Comparison of ENCODE assay signal across 38 mouse cellular contexts in the genomic region with DNA sequence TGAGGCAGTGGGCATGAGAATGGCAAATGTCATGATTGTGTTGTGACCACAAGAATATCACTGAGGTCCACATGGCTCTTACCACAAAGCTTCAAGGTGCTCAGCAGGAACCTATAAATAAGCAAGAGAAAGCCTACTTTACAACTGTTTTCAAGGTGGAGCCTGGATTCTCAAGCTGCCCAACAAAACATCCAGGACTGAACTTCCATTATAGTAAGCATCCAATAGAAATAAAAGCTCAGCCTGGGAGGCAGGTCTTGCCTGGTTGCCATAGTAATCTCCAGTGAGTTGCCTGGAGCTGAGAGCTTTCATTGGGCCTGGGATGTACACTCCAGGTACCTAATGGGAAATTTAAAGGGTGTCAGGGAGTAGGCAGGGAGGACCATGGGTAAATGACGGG. TPM values are rescaled to one million over a fixed set of nuclear protein-coding genes. Genes with fewer than 3 reads are reported as not detected.
DNase-seq lines count a peak whose midpoint lies in the region; ATAC-seq and TF ChIP-seq lines count a peak whose summit lies in the region.
"Had no signal": no experiment of that assay in that cellular context is flagged by ENCODE, and none has a peak within 500 bp of the region (broad histone marks: within the 10 kb centered on the region; RNA-seq: fewer than 3 reads in every experiment).

TSS of gene Gm36245 (plus strand) at position 301 of the 400 bp plus-strand sequence.

- TF ChIP-seq CTCF in liver, adult 2 months (IDR thresholded peaks at IDR 0.05; ENCODE audit: low read depth, low read length): no peak
- no peak for TF ChIP-seq CTCF in stomach, postnatal 0 days (IDR thresholded peaks at IDR 0.05; ENCODE audit: low read depth)

- no peak within 1 kb of the TSS for H3K9ac ChIP-seq in heart, embryonic 12.5 days
- H3K9ac ChIP-seq in liver, adult 2 months (ENCODE audit: low read depth, low read length): no peak within 1 kb of the TSS
- no peak within 1 kb of the TSS for H3K9ac ChIP-seq in stomach, embryonic 16.5 days (ENCODE audit: low read length)
- no peak within 1 kb of the TSS for H3K9ac ChIP-seq in stomach, postnatal 0 days (ENCODE audit: low read length)
- H3K9ac ChIP-seq: embryonic facial prominence, embryonic 13.5 days; heart, embryonic 13.5 days; hindbrain, embryonic 14.5 days; limb, embryonic 12.5 days; liver, embryonic 12.5 days; liver, postnatal 0 days; neural tube, embryonic 12.5 days; stomach, embryonic 15.5 days had no signal

- H3K79me2 ChIP-seq in liver, adult 2 months (ENCODE audit: control insufficient read depth, insufficient read depth, low read length): no peaks in the 10 kb centered on the region

- H3K4me1 ChIP-seq in heart, embryonic 12.5 days (replicated peaks): no peaks in the 10 kb centered on the region
- peaks cover 6% of the 10 kb centered on the region; the same call in 1 of the 2 replicates for H3K4me1 ChIP-seq in liver, adult 2 months (ENCODE audit: control insufficient read depth, insufficient read depth, low read length)
- peaks cover 3% of the 10 kb centered on the region; the same call in 1 of the 2 replicates for H3K4me1 ChIP-seq in stomach, embryonic 16.5 days (ENCODE audit: control insufficient read depth, insufficient read depth, low read length)
- H3K4me1 ChIP-seq in stomach, postnatal 0 days (replicated peaks; ENCODE audit: control insufficient read depth, insufficient read depth): no peaks in the 10 kb centered on the region
- H3K4me1 ChIP-seq: embryonic facial prominence, embryonic 13.5 days; forebrain, embryonic 10.5 days; limb, embryonic 12.5 days; liver, embryonic 12.5 days; neural tube, embryonic 12.5 days; stomach, embryonic 15.5 days had no signal

- no peaks in the 10 kb centered on the region; the same call in 1 of the 2 replicates for H3K27me3 ChIP-seq in heart, embryonic 12.5 days (replicated peaks)
- H3K27me3 ChIP-seq in liver, adult 2 months (ENCODE audit: control insufficient read depth, insufficient read depth, low read length): no peaks in the 10 kb centered on the region
- H3K27me3 ChIP-seq in stomach, embryonic 16.5 days (ENCODE audit: control insufficient read depth, insufficient read depth, low read length): no peaks in the 10 kb centered on the region
- no peaks in the 10 kb centered on the region for H3K27me3 ChIP-seq in stomach, postnatal 0 days (ENCODE audit: control insufficient read depth, insufficient read depth, low read length)
- H3K27me3 ChIP-seq: embryonic facial prominence, embryonic 13.5 days; heart, embryonic 13.5 days; limb, embryonic 12.5 days; liver, embryonic 12.5 days; neural tube, embryonic 12.5 days; Patski; stomach, embryonic 15.5 days had no signal

- no peak for ATAC-seq in heart, embryonic 12.5 days (ENCODE audit: insufficient number of reproducible peaks, low FRiP score)
- no peak for ATAC-seq in stomach, embryonic 16.5 days (ENCODE audit: insufficient read depth, low FRiP score)
- ATAC-seq in stomach, postnatal 0 days (ENCODE audit: low FRiP score, low TSS enrichment): no peak
- ATAC-seq: forebrain, embryonic 16.5 days; liver, embryonic 12.5 days; liver, postnatal 0 days; midbrain, embryonic 16.5 days; Patski had no signal

- H3K9me3 ChIP-seq in heart, embryonic 12.5 days (replicated peaks): no peaks in the 10 kb centered on the region
- no peaks in the 10 kb centered on the region for H3K9me3 ChIP-seq in stomach, embryonic 16.5 days (replicated peaks; ENCODE audit: control insufficient read depth, low read length)
- H3K9me3 ChIP-seq in stomach, postnatal 0 days (ENCODE audit: control insufficient read depth, low read length): no peaks in the 10 kb centered on the region
- H3K9me3 ChIP-seq: embryonic facial prominence, embryonic 13.5 days; forebrain, embryonic 10.5 days; heart, embryonic 13.5 days; limb, embryonic 12.5 days; liver, embryonic 12.5 days; neural tube, embryonic 12.5 days; stomach, embryonic 15.5 days had no signal

- H3K36me3 ChIP-seq in heart, embryonic 12.5 days: no peaks in the 10 kb centered on the region
- H3K36me3 ChIP-seq in liver, adult 2 months (ENCODE audit: control insufficient read depth, insufficient read depth, low read length): no peaks in the 10 kb centered on the region
- H3K36me3 ChIP-seq in stomach, embryonic 16.5 days (ENCODE audit: control insufficient read depth, insufficient read depth, low read length): no peaks in the 10 kb centered on the region
- H3K36me3 ChIP-seq in stomach, postnatal 0 days (ENCODE audit: control insufficient read depth, insufficient read depth, low read length): no peaks in the 10 kb centered on the region
- H3K36me3 ChIP-seq: embryonic facial prominence, embryonic 13.5 days; forebrain, embryonic 10.5 days; heart, embryonic 13.5 days; limb, embryonic 12.5 days; liver, embryonic 12.5 days; neural tube, embryonic 12.5 days; stomach, embryonic 15.5 days had no signal

- peak; percentile 79 for DNase-seq in heart, adult 11 months
- DNase-seq in liver, adult 2 months (ENCODE audit: extremely low read depth, low read depth, low spot score): no peak
- no peak for DNase-seq in liver
- DNase-seq in stomach, postnatal 0 days (ENCODE audit: low spot score): no peak
- DNase-seq in retina, postnatal 1 day: no peak
- DNase-seq: adrenal gland, postnatal 14 days; cerebellum, adult 11-12 months; cerebellum, adult 9-11 months; gastrocnemius, postnatal 10 days; heart, postnatal 10 days; layer of hippocampus, adult 9-11 months; liver, postnatal 0 days; right cerebral cortex, postnatal 4 days; thymus, adult 18-20 months; thymus, postnatal 36 days had no signal

- no peak within 1 kb of the TSS for H3K4me3 ChIP-seq in heart, embryonic 12.5 days
- H3K4me3 ChIP-seq in liver, adult 2 months (ENCODE audit: insufficient read depth, low read depth, low read length): no peak within 1 kb of the TSS
- H3K4me3 ChIP-seq in stomach, embryonic 16.5 days (replicated peaks; ENCODE audit: low read length): no peak within 1 kb of the TSS
- H3K4me3 ChIP-seq in stomach, postnatal 0 days (ENCODE audit: low read depth, low read length): no peak within 1 kb of the TSS
- H3K4me3 ChIP-seq: embryonic facial prominence, embryonic 13.5 days; forebrain, embryonic 10.5 days; heart, embryonic 13.5 days; limb, embryonic 12.5 days; liver, embryonic 12.5 days; myocyte; neural tube, embryonic 12.5 days; stomach, embryonic 15.5 days had no signal

- no peak within 1 kb of the TSS for H3K27ac ChIP-seq in heart, embryonic 12.5 days (ENCODE audit: poor library complexity, severe bottlenecking)
- peak within 1 kb of the TSS; percentile 39 for H3K27ac ChIP-seq in liver, adult 2 months (replicated peaks; ENCODE audit: insufficient read depth, low read depth, low read length)
- peak within 1 kb of the TSS; percentile 18; the same call in 1 of the 2 replicates for H3K27ac ChIP-seq in stomach, embryonic 16.5 days (ENCODE audit: low read length)
- H3K27ac ChIP-seq in stomach, postnatal 0 days (replicated peaks): no peak within 1 kb of the TSS
- H3K27ac ChIP-seq: embryonic facial prominence, embryonic 13.5 days; forebrain, embryonic 10.5 days; heart, embryonic 13.5 days; hindbrain, embryonic 14.5 days; kidney, postnatal 0 days; limb, embryonic 12.5 days; liver, embryonic 12.5 days; neural tube, embryonic 12.5 days; stomach, embryonic 15.5 days had no signal

- no peak for TF ChIP-seq EP300 in stomach, postnatal 0 days (optimal IDR thresholded peaks at IDR 0.05)

- 82% methylated on average over 1 of the region's 1 CpGs for WGBS in heart, embryonic 12.5 days
- 100% methylated on average over 1 of the region's 1 CpGs for WGBS in liver, adult 2 months
- 81% methylated on average over 1 of the region's 1 CpGs for WGBS in stomach, embryonic 16.5 days
- WGBS in stomach, postnatal 0 days: 90% methylated on average over 1 of the region's 1 CpGs

- no peak for TF ChIP-seq POLR2A in liver, adult 2 months (IDR thresholded peaks at IDR 0.05; ENCODE audit: extremely low read depth, insufficient read depth, low read length)

- H3K4me2 ChIP-seq in heart, embryonic 12.5 days: no peak within 1 kb of the TSS
- H3K4me2 ChIP-seq in stomach, embryonic 16.5 days (ENCODE audit: low read depth, low read length): no peak within 1 kb of the TSS
- no peak within 1 kb of the TSS for H3K4me2 ChIP-seq in stomach, postnatal 0 days (replicated peaks; ENCODE audit: low read depth)
- H3K4me2 ChIP-seq: embryonic facial prominence, embryonic 13.5 days; heart, embryonic 13.5 days; hindbrain, embryonic 14.5 days; limb, embryonic 12.5 days; liver, embryonic 12.5 days; midbrain, embryonic 11.5 days; neural tube, embryonic 12.5 days; stomach, embryonic 15.5 days had no signal

RNA-seq across cellular contexts. Expression of gene Gm36245, which starts in this region (rescaled TPM):
- not detected in 2 replicates for polyA plus RNA-seq in heart, embryonic 12.5 days (2016; fragmentation: Nextera tagmentation; extraction: Ambion mirVana)
- total RNA-seq in liver, adult 2 months (2014; rRNA removed): not detected in 2 replicates
- polyA plus RNA-seq in liver, adult 2 months (2012; rRNA removed): not detected in 2 replicates
- not detected in 2 replicates for polyA plus RNA-seq in stomach, embryonic 16.5 days (2015; fragmentation: Nextera tagmentation; extraction: Ambion mirVana)
- polyA plus RNA-seq in stomach, postnatal 0 days (2015; fragmentation: Nextera tagmentation; extraction: Ambion mirVana): not detected in 2 replicates
- total RNA-seq: adrenal gland, postnatal 14 days; gastrocnemius, postnatal 10 days; granulocyte monocyte progenitor cell, adult 5-6 weeks; heart, postnatal 10 days; hematopoietic stem cell, adult 5-6 weeks; left cerebral cortex, adult 18-20 months; left cerebral cortex, postnatal 14 days; megakaryocyte progenitor cell, adult 5-6 weeks; MEL had no signal
- polyA plus RNA-seq: embryonic facial prominence, embryonic 13.5 days; forebrain, embryonic 10.5 days; forebrain, embryonic 16.5 days; heart, embryonic 13.5 days; hindbrain, embryonic 14.5 days; kidney, postnatal 0 days; large intestine, adult 2 months; limb, embryonic 12.5 days; liver, embryonic 12.5 days; liver, postnatal 0 days; midbrain, embryonic 11.5 days; midbrain, embryonic 16.5 days; myocyte; neural tube, embryonic 12.5 days; Patski; stomach, embryonic 15.5 days had no signal

Comparison
In these comparisons a context has a peak if more than half of its experiments do, and no peak if none do; other contexts are left out.
1. H3K27ac ChIP-seq: peak in liver, adult 2 months (single experiment) and stomach, embryonic 16.5 days (single experiment); none in heart, embryonic 12.5 days (single experiment) and stomach, postnatal 0 days (single experiment).